Mouse (Mus musculus) retina, adult 2 months (tissue): ENCODE results near the gene Cnot2.

Experiments
- DNase-seq: peaks from one replicate; pipeline ENCODE4 v3.0.0-alpha.2; 2012; ENCODE audit warnings: low read depth, low spot score

Cnot2 gene

GRCm38 (mm10) chr10:116562731-116563480 lies 18.4 kb downstream of the Cnot2 start:
- no peak for DNase-seq

- DNase-seq: no peak
These were observed 19.1 kb downstream of the Cnot2 start for GRCm38 (mm10) chr10:116562210-116562609.

DNA sequence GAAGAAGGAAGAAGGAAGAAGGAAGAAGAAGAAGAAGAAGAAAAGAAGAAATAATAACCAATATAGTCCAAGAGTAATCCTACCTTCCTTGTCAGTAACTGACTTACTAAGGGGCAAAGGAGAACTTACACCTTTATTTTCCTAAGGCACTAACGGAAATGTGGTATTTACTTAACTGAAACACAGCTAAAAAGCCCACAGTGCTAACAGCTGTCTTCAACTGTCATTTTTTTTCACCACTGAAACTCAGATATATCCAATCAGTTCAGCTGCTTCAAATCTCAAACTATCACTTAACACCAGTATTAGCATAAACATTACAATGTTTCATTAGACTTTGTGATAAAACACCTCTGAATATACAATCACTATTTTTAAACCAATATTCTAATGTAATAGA lies 22.1 kb downstream of the Cnot2 start:
- DNase-seq: no peak

DNA sequence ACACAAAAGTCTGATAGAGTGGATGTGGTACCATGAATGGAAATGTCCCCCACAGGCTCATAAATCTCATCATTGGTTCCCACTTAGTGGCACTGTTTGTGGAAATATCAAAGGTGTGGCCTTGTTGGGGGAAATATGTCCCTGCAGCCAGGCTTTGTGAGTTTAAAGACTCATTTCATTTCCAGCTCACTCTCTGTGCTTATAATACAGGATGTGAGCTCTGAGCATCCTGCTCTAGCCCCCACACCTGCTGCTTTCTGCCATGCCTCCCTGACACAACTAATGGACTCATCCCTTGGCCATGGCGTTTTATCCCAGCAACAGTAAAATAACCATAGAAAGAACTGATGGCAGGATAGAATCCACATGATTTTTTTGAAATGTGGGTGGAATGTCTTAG lies 24.1 kb downstream of the Cnot2 start:
- no peak for DNase-seq

DNA sequence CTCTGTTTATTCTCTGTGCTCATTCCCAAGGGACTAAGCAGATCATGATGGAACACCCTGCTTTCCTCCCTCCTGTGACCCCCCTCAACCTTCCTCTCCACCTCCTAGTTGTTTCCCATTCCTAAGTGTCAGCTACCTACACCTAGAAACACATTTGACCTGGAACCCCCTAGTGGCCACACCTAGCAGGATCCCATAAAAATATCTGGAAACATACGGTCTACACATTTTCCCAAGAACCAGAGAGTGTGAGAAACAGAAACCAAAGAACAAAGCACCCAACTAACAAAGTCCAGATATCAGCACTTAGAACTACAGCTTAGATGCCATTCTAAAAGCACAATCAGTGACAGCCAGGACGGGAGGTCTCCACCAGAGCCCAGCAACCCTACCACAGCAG lies 26.9 kb downstream of the Cnot2 start:
- DNase-seq: no peak

GRCm38 (mm10) chr10:116547958-116548357 lies 33.4 kb downstream of the Cnot2 start:
- no peak for DNase-seq

DNA sequence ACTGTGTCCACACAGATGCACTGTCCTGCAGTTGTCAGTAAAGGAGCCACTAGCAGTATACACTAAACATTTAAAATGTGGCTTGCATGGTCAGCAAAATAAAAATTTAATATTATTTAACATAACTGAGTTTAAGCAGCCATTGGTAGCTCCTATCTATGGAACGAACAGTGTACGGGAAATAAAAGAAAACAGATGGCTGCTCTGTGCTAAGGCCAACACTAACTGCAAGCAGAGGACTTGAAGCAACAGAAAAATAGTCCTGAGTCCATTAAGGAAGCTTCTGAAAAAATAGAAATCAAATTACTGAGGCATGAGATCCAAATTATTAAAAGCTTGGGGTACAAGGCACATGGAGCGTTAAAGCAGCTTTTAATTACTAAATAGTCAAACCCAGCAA lies 35.1 kb downstream of the Cnot2 start:
- DNase-seq: no peak

GRCm38 (mm10) chr10:116543061-116543460 lies 38.2 kb downstream of the Cnot2 start:
- DNase-seq: no peak

DNA sequence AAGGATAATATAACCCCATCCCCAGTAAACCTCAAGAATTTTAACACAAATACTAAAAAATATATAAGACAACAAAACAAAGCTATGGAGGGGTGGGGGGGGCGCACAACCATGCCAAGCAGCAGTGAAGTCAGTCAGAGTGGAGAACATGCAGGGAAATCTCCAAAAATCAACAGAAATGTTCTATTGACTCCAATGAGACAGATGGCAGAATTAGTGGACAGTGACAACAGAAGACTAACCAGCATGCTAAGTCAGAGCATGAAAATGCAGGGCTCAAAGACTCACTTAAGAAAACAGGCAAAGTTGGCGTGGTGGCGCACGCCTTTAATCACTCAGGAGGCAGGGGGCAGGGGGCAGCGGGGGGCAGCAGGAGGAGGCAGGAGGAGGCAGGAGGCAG lies 40.6 kb downstream of the Cnot2 start:
- DNase-seq: no peak

- no peak for DNase-seq
These were observed 43.8 kb downstream of the Cnot2 start for GRCm38 (mm10) chr10:116537495-116537894.

DNA sequence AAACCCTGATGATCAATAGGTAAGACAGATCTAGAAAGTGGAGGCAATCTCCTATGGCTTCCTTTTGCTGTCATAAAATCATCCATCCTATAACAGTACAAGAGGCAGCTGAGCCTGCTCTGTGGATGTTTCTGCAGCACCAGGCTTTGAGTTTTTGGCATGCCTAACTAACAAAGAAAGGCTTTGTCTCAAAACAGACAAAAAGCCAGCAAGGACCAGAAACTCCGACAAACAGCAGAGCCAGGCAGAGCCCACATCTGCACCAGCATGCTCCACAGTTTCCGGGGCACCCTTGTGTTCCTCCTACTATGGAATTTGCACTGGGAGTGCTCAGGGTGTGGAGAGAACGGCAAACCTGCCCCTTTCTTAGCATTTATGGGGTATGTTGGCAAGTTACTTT lies 47.0 kb downstream of the Cnot2 start:
- DNase-seq: no peak

GRCm38 (mm10) chr10:116532561-116532960 lies 48.8 kb downstream of the Cnot2 start:
- no peak for DNase-seq

GRCm38 (mm10) chr10:116531063-116531462 lies 50.2 kb downstream of the Cnot2 start:
- no peak for DNase-seq

GRCm38 (mm10) chr10:116519588-116519987 lies 61.7 kb downstream of the Cnot2 start:
- DNase-seq: no peak

DNA sequence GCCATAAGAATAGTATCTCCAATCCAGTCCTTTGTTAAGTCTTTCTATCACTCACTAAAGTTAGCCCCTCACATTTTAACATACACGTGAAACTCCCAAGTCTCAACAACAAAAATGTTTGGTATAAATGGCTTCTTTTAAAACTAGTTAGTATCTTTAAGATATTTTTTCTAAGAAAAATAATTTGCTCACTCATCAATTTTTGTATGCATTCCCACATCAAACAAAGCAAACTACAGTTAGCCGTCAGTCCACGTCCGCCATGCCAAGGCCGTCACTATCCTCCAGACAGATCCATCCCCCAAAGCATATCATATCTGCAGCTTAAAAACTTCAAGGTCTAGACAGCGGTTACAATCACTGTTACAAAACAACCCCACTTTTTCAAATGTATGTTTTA lies 65.7 kb downstream of the Cnot2 start:
- DNase-seq: no peak

GRCm38 (mm10) chr10:116515158-116515557 lies 66.2 kb downstream of the Cnot2 start:
- DNase-seq: no peak

- no peak for DNase-seq
These were observed 68.1 kb downstream of the Cnot2 start for GRCm38 (mm10) chr10:116513254-116513635.

GRCm38 (mm10) chr10:116512521-116513253 lies 68.6 kb downstream of the Cnot2 start:
- no peak for DNase-seq

DNA sequence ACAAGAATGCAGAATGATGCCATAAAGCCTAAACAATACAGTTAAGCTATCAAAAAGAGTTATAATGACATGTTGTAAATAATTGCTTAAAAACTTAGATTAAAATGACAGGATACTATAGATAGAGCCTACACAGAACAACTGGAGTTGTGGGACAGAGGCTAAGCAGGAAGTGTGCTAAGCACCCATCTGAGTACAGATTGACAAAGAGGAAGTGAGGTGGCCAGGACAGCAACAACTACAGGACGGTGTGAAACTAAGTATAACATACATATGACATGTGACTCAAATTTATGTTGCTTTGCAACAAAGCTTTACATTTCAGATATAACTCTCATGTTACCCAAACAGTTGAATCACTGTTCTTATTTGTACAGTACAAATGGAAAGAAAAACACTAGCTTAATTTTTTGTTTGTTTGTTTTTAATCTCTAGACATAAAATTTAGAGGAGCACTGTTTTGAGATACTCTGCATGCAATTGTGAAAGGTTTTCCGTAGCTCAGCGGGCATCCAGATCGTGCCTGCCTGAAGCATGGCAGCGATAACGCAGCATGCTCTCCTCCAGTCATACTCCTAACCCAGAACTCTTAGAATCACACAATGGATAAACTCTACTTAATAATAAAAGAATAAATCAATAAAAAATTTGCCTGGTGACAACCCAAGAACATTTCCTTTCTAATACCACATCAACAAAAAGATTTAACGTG lies 75.9 kb downstream of the Cnot2 start:
- DNase-seq: no peak

DNA sequence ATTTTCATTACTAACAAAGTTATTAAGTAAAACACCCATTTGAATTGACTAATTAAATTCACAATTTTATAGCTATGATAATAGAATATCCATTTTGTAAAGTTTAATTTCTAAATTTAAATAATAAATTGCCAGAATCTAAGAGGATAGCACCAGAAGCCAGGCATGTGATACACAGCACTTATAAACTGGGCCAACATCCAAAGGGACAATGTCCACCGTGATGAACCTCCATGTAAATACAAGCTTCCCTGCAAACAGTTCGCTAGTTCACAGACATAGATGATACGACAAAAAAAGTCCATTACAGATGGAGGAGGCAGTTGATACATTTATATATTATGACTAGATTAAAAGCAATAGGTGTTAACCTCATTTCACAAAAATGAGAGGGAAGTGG lies 88.5 kb downstream of the Cnot2 start:
- DNase-seq: no peak

DNA sequence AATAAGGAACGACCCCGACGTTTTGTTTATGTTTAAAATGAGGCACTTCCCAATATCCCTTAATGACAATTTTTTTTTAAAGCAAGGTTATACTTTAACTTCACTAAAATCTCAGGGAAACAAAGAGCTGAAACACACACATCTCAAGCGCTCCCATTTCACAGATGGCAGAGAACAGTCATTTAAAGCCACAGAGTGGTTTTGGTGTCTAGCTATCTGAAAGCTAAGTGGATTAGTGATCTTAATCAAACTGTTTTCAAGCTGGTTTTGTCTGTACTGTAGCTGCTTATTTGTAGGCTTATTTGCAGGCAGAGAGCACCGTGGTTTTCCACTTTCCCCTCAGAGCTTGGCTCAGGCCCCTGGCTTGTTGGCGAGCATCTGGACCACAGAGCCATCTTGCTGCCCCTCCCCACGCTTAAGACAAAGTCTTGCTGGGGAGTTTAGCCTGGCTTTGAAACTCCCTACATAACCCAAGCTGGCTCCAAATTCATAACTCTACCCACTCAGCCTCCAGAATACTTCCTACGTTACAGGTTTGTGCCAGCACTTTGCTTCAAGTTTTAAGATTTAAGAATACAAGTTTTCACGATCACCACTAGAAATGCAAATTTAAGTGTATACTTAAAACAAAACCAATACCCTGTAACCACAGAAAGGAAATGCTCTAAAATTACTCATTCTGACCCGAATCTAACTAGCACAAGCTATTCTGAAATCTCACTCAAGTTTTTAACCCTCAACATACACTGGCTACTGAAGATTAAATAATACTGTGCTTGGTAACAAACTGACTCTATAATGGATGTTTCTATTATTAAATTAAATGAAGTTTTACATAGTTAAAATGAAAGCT lies 94.2 kb downstream of the Cnot2 start:
- no peak for DNase-seq

DNA sequence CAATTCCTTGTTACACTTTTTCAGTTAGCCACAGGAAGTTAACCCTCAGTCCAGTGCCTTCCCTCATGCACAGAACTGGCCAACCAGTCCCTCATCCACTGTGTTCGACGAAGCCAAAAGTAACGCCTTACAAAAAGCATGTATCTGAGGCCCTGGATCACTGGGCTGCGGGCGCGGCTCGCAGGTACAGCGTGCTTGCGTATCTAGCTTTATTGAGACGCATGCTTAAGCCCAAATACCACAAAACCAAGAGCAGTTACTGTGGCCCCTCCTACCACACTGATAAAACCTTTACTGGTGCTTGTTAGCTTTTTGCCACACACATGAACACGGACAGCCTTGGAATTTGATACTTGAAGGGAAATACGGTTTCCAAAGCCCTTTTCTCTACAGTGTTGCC lies 99.4 kb downstream of the Cnot2 start:
- no peak for DNase-seq
